8 mouse cellular contexts compared by ENCODE assay signal in the genomic region with DNA sequence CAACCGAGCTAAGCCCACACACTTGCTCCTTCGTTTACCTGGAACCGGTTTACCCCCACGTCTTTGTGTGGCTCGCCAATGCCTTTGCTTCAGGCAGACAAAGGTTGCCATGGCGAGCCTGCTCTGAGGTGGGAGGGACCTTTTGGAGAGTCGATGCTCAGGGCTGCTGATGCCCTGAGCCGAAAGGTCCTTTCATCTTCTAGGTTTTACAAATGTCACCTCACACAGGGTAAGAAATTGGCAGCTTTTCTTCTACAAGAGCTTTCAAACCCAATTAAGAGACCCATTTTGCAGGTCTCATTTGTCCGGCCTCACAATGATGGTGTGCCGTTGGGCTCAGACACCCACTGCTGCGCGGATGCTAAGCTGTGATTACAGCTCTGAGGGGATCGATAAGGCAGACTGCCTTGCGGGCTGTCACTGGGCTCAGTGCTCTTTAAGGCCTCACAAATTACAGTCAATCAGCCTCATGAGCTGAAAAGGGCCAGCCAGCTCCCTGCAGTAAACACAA. TPM values are rescaled to one million over a fixed set of nuclear protein-coding genes. Genes with fewer than 3 reads are reported as not detected.
DNase-seq lines count a peak whose midpoint lies in the region; ATAC-seq and TF ChIP-seq lines count a peak whose summit lies in the region.

No protein-coding gene starts in this region.

- peaks cover 20 to 35% of the 10 kb centered on the region in 2 experiments for H3K4me1 ChIP-seq in heart, embryonic 14.5 days (ENCODE audit: control insufficient read depth in 2 of 2, insufficient read depth in 2 of 2, low read length in 2 of 2)
- H3K4me1 ChIP-seq in heart, adult 2 months (ENCODE audit: control insufficient read depth, insufficient read depth, low read length): no peaks in the 10 kb centered on the region; the same call in none of the 2 replicates
- H3K4me1 ChIP-seq in hindbrain, embryonic 10.5 days (replicated peaks): peaks cover 49% of the 10 kb centered on the region
- H3K4me1 ChIP-seq in midbrain, embryonic 13.5 days (replicated peaks): peaks cover 34% of the 10 kb centered on the region

- no peak for DNase-seq in heart, adult 2 months
- DNase-seq in R1 (ENCODE audit: low read depth, low spot score): peak; percentile 94
- DNase-seq in hindbrain, embryonic 10.5 days (ENCODE audit: low spot score): peak; percentile 81
- DNase-seq in cerebellum, adult 11 months: no peak
- no peak for DNase-seq in kidney, postnatal 4 days
- DNase-seq in cerebellum, adult 8-10 months: no peak

- no peak for TF ChIP-seq EP300 in heart, adult 2 months (IDR thresholded peaks at IDR 0.05; ENCODE audit: insufficient read depth, low read depth, low read length)

- H3K27me3 ChIP-seq in heart, embryonic 14.5 days (ENCODE audit: control insufficient read depth, insufficient read depth, low read length): no peaks in the 10 kb centered on the region
- H3K27me3 ChIP-seq in heart, adult 2 months (ENCODE audit: control insufficient read depth, insufficient read depth, low read length): no peaks in the 10 kb centered on the region
- H3K27me3 ChIP-seq in hindbrain, embryonic 10.5 days (ENCODE audit: insufficient read depth, poor library complexity, severe bottlenecking): no peaks in the 10 kb centered on the region; the same call in 1 of the 2 replicates
- no peaks in the 10 kb centered on the region for H3K27me3 ChIP-seq in midbrain, embryonic 13.5 days

- TF ChIP-seq POLR2A in heart, adult 2 months (IDR thresholded peaks at IDR 0.05; ENCODE audit: insufficient read depth, low read depth, low read length): no peak

- no peak for ATAC-seq in heart, embryonic 14.5 days (ENCODE audit: insufficient number of reproducible peaks, insufficient read depth, low FRiP score, low read depth)
- ATAC-seq in midbrain, embryonic 13.5 days: peak; percentile 96

- no peaks in the 10 kb centered on the region for H3K9me3 ChIP-seq in heart, embryonic 14.5 days (ENCODE audit: control insufficient read depth, low read length)
- H3K9me3 ChIP-seq in hindbrain, embryonic 10.5 days: no peaks in the 10 kb centered on the region
- H3K9me3 ChIP-seq in midbrain, embryonic 13.5 days: no peaks in the 10 kb centered on the region

- intact Hi-C loops in heart, adult 2 months (cut with DNase I): no loop called here

- peak overlapping the region; percentile 40 to 56 for H3K27ac ChIP-seq in heart, embryonic 14.5 days (replicated peaks in 1 of 2; ENCODE audit: control insufficient read depth in 1 of 2, insufficient read depth in 1 of 2, low read depth in 2 of 2, low read length in 2 of 2)
- no peak overlapping the region for H3K27ac ChIP-seq in heart, adult 2 months
- H3K27ac ChIP-seq in hindbrain, embryonic 10.5 days: peak overlapping the region; percentile 90
- H3K27ac ChIP-seq in midbrain, embryonic 13.5 days: peak overlapping the region; percentile 92

- TF ChIP-seq CTCF in heart, adult 2 months (IDR thresholded peaks at IDR 0.05): no peak

- no peaks in the 10 kb centered on the region for H3K79me2 ChIP-seq in heart, adult 2 months (replicated peaks; ENCODE audit: control insufficient read depth, insufficient read depth, low read length)

- H3K4me2 ChIP-seq in heart, embryonic 14.5 days (ENCODE audit: low read length): peak overlapping the region; percentile 30
- peak overlapping the region; percentile 47 for H3K4me2 ChIP-seq in midbrain, embryonic 13.5 days (replicated peaks)

- peak overlapping the region; percentile 27; the same call in 1 of the 2 replicates for H3K9ac ChIP-seq in heart, embryonic 14.5 days (ENCODE audit: low read length)
- H3K9ac ChIP-seq in heart, adult 2 months (ENCODE audit: low read depth, low read length): no peak overlapping the region
- peak overlapping the region; percentile 64 for H3K9ac ChIP-seq in midbrain, embryonic 13.5 days (replicated peaks)

- H3K4me3 ChIP-seq in heart, embryonic 14.5 days (ENCODE audit: control insufficient read depth in 1 of 2, insufficient read depth in 1 of 2, low read depth in 1 of 2, low read length in 2 of 2): no peak overlapping the region
- H3K4me3 ChIP-seq in heart, adult 2 months: no peak overlapping the region
- peak overlapping the region; percentile 42 for H3K4me3 ChIP-seq in hindbrain, embryonic 10.5 days
- peak overlapping the region; percentile 20 for H3K4me3 ChIP-seq in midbrain, embryonic 13.5 days (replicated peaks)

- WGBS in heart, embryonic 14.5 days: 22% methylated on average over 14 of the region's 14 CpGs
- 59% methylated on average over 14 of the region's 14 CpGs for WGBS in heart, adult 2 months
- WGBS in hindbrain, embryonic 10.5 days: 4% methylated on average over 14 of the region's 14 CpGs
- WGBS in midbrain, embryonic 13.5 days: 2% methylated on average over 14 of the region's 14 CpGs

- no peaks in the 10 kb centered on the region for H3K36me3 ChIP-seq in heart, embryonic 14.5 days (ENCODE audit: control insufficient read depth, insufficient read depth, low read length)
- H3K36me3 ChIP-seq in heart, adult 2 months (ENCODE audit: control insufficient read depth, insufficient read depth, low read length): no peaks in the 10 kb centered on the region
- no peaks in the 10 kb centered on the region for H3K36me3 ChIP-seq in hindbrain, embryonic 10.5 days
- no peaks in the 10 kb centered on the region for H3K36me3 ChIP-seq in midbrain, embryonic 13.5 days

RNA-seq across cellular contexts. Expression of gene Ddc, which starts 29.9 kb away (rescaled TPM):
- polyA plus RNA-seq in heart, embryonic 14.5 days (2014; fragmentation: Nextera tagmentation; extraction: Ambion mirVana): 114 and 117 TPM in 2 replicates
- 1 to 10 TPM in 1 of 2 experiments, under 1 TPM in 1; 0.91 to 1.3 TPM for total RNA-seq in heart, adult 2 months (2021)
- polyA plus RNA-seq in heart, adult 2 months (2012; rRNA removed): 2.3 and 4.4 TPM in 2 replicates
- 10.2 TPM in 2 replicates for polyA plus RNA-seq in hindbrain, embryonic 10.5 days (2016; fragmentation: Nextera tagmentation; extraction: Ambion mirVana)
- 17.8 and 43.0 TPM in 2 replicates for polyA plus RNA-seq in midbrain, embryonic 13.5 days (2015; fragmentation: Nextera tagmentation; extraction: Ambion mirVana)

RNA-seq across cellular contexts. Expression of gene Fignl1, which starts 59.3 kb away (rescaled TPM):
- polyA plus RNA-seq in heart, embryonic 14.5 days (2014; fragmentation: Nextera tagmentation; extraction: Ambion mirVana): 49.6 and 53.8 TPM in 2 replicates
- total RNA-seq in heart, adult 2 months (2021): under 1 TPM; 0.21 to 0.30 TPM
- 0.15 and 1.2 TPM in 2 replicates for polyA plus RNA-seq in heart, adult 2 months (2012; rRNA removed)
- polyA plus RNA-seq in hindbrain, embryonic 10.5 days (2016; fragmentation: Nextera tagmentation; extraction: Ambion mirVana): 67.8 and 105 TPM in 2 replicates
- polyA plus RNA-seq in midbrain, embryonic 13.5 days (2015; fragmentation: Nextera tagmentation; extraction: Ambion mirVana): 23.6 and 26.2 TPM in 2 replicates

Comparison
In these comparisons a context has a peak if more than half of its experiments do, and no peak if none do; other contexts are left out.
1. RNA of gene Fignl1, which starts 59.3 kb away (polyA plus RNA-seq): 67.8 to 105 TPM in hindbrain, embryonic 10.5 days, 49.6 to 53.8 TPM in heart, embryonic 14.5 days and 23.6 to 26.2 TPM in midbrain, embryonic 13.5 days; 0.15 to 1.2 TPM in heart, adult 2 months; every median in the first group is over 10 times any median in the second.
2. H3K4me3 ChIP-seq: peak in hindbrain, embryonic 10.5 days (single experiment) and midbrain, embryonic 13.5 days (single experiment); none in heart, embryonic 14.5 days (0 of 2) and heart, adult 2 months (single experiment).
3. DNase-seq: peak in R1 (single experiment) and hindbrain, embryonic 10.5 days (single experiment); none in heart, adult 2 months (0 of 2), cerebellum, adult 11 months (single experiment), kidney, postnatal 4 days (0 of 2) and cerebellum, adult 8-10 months (single experiment).